Mouse (Mus musculus): ENCODE measurements around the gene Mrps17. TPM values are rescaled to one million over a fixed set of nuclear protein-coding genes. Genes with fewer than 3 reads are reported as not detected.

Mrps17 gene
- total RNA-seq, 1 experiment from 2014 or later = 34.6 TPM

GRCm38 (mm10) chr5:129729286-129729685 lies 14.0 kb downstream of the Mrps17 start:
- no peak for ATAC-seq (replicated peaks; ENCODE audit: insufficient number of reproducible peaks, low FRiP score, low TSS enrichment, poor library complexity, severe bottlenecking)

GRCm38 (mm10) chr5:129730344-129730743 lies 15.0 kb downstream of the Mrps17 start:
- no peak for ATAC-seq (replicated peaks; ENCODE audit: insufficient number of reproducible peaks, low FRiP score, low TSS enrichment, poor library complexity, severe bottlenecking)

- no peak for ATAC-seq (replicated peaks; ENCODE audit: insufficient number of reproducible peaks, low FRiP score, low TSS enrichment, poor library complexity, severe bottlenecking)
Measured at GRCm38 (mm10) chr5:129731021-129731420, 15.7 kb downstream of the Mrps17 start.

- no peak for ATAC-seq (replicated peaks; ENCODE audit: insufficient number of reproducible peaks, low FRiP score, low TSS enrichment, poor library complexity, severe bottlenecking)
Measured at GRCm38 (mm10) chr5:129740976-129741375, 25.7 kb downstream of the Mrps17 start.

GRCm38 (mm10) chr5:129742903-129743488 lies 27.7 kb downstream of the Mrps17 start:
- no peak for ATAC-seq (replicated peaks; ENCODE audit: insufficient number of reproducible peaks, low FRiP score, low TSS enrichment, poor library complexity, severe bottlenecking)

GRCm38 (mm10) chr5:129744050-129744449 lies 28.8 kb downstream of the Mrps17 start:
- ATAC-seq (replicated peaks; ENCODE audit: insufficient number of reproducible peaks, low FRiP score, low TSS enrichment, poor library complexity, severe bottlenecking) = no peak

GRCm38 (mm10) chr5:129756886-129757285 lies 41.6 kb downstream of the Mrps17 start:
- no peak for ATAC-seq (replicated peaks; ENCODE audit: insufficient number of reproducible peaks, low FRiP score, low TSS enrichment, poor library complexity, severe bottlenecking)

GRCm38 (mm10) chr5:129759929-129760480 lies 44.7 kb downstream of the Mrps17 start:
- no peak for ATAC-seq (replicated peaks; ENCODE audit: insufficient number of reproducible peaks, low FRiP score, low TSS enrichment, poor library complexity, severe bottlenecking)

- ATAC-seq (replicated peaks; ENCODE audit: insufficient number of reproducible peaks, low FRiP score, low TSS enrichment, poor library complexity, severe bottlenecking) = no peak
Measured at GRCm38 (mm10) chr5:129761865-129762540, 46.7 kb downstream of the Mrps17 start.

- ATAC-seq (replicated peaks; ENCODE audit: insufficient number of reproducible peaks, low FRiP score, low TSS enrichment, poor library complexity, severe bottlenecking) = no peak
Measured at GRCm38 (mm10) chr5:129770443-129771355, 55.4 kb downstream of the Mrps17 start.

Other genes starting within 250 kb of the Mrps17 start
- 104 to 140 TPM (median 114 TPM) in 3 replicates for gene Sfswap, start 214.3 kb upstream of the Mrps17 start, total RNA-seq (2017)
- gene Mmp17, start 131.3 kb upstream of the Mrps17 start, total RNA-seq (2017) = 0.10 to 0.29 TPM in 2 of 3 replicates, not detected in the other
- 0.11 to 1.3 TPM (median 0.86 TPM) in 3 replicates for gene Zfp11, start 45.4 kb upstream of the Mrps17 start, total RNA-seq (2017)
- gene Sept14, start 7.0 kb upstream of the Mrps17 start, total RNA-seq (2017) = not detected in 3 replicates
- gene Nipsnap2, start 9.6 kb downstream of the Mrps17 start, total RNA-seq (2017) = 22.3 to 33.3 TPM (median 24.7 TPM) in 3 replicates
- 6.7 to 17.3 TPM (median 10.8 TPM) in 3 replicates for gene Psph, start 72.0 kb downstream of the Mrps17 start, total RNA-seq (2017)
- 3.8 to 13.7 TPM (median 6.4 TPM) in 3 replicates for gene Sumf2, start 131.5 kb downstream of the Mrps17 start, total RNA-seq (2017)
- 183 to 342 TPM (median 299 TPM) in 3 replicates for gene Chchd2, start 172.0 kb downstream of the Mrps17 start, total RNA-seq (2017)
- gene Zbed5, start 180.2 kb downstream of the Mrps17 start, total RNA-seq (2017) = 0.68 to 2.2 TPM in 2 of 3 replicates, not detected in the other
- gene Phkg1, start 183.1 kb downstream of the Mrps17 start, total RNA-seq (2017) = 0.75 TPM in 1 of 3 replicates, not detected in the others
- gene Nupr1l, start 193.0 kb downstream of the Mrps17 start, total RNA-seq (2017) = 0.48 to 4.0 TPM (median 1.9 TPM) in 3 replicates
- 9.4 to 13.4 TPM (median 9.6 TPM) in 3 replicates for gene Vkorc1l1, start 226.5 kb downstream of the Mrps17 start, total RNA-seq (2017)

Data from monocyte, adult 5-6 weeks (primary cell).